Mouse (Mus musculus) brain, embryonic 14.5 days (tissue): ENCODE data around the gene Med14. TPM values are rescaled to one million over a fixed set of nuclear protein-coding genes. Genes with fewer than 3 reads are reported as not detected.

ENCODE experiments used
- DNase-seq: peaks from one replicate; pipeline ENCODE4 v3.0.0-alpha.2; 2011; ENCODE audit warnings: low read depth
- CTCF ChIP-seq: fragments of 200-500 bp; IDR thresholded peaks from 2 replicates; pipeline ENCODE4 v1.5.1; 2012; ENCODE audit warnings: inconsistent platforms, mild to moderate bottlenecking, moderate library complexity, borderline replicate concordance; ENCODE audit not compliant: insufficient read depth, insufficient read length; ENCODE audit errors: extremely low read depth
- POLR2A ChIP-seq: fragments of 200-500 bp; IDR thresholded peaks from 2 replicates; pipeline ENCODE4 v1.6.1; 2012; ENCODE audit warnings: mild to moderate bottlenecking, inconsistent platforms, borderline replicate concordance; ENCODE audit not compliant: poor library complexity, insufficient read depth, insufficient read length, severe bottlenecking; ENCODE audit errors: extremely low read depth
- polyA plus RNA-seq: library from polyadenylated mRNA; depleted of rRNA; stranded (reverse); fragments of >200 nt; gene quantifications from 2 replicates; pipeline ENCODE4 v1.2.3, GENCODE M21; 2012

Gene Med14
- polyA plus RNA-seq, 1 experiment, result 38.8 TPM

- DNase-seq, result peak; percentile 67
- no peak for TF ChIP-seq POLR2A
- no peak for TF ChIP-seq CTCF
Measured at GRCm38 (mm10) chrX:12761259-12761625, 631 bp downstream of the Med14 start.

DNA sequence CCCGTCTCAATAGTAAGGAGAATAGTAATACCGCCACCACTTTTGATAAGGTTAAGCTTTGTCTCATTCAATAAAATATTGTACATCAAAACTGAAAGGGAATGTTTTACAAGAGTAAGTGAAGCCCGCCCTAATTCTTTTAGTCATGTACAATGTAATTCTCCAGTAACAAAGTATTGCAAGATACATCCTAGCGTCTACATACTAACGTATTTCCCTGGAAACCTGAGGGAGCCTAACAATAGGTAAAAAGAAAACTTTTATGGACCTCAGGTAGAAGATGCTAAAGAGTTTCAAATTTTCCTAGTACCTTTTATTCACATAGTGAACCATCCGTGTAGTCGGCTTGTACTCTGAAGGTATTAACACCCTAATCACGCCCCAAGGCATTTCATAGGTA is 1.4 kb downstream of the Med14 start:
- DNase-seq, result peak; percentile 23
- no peak for TF ChIP-seq POLR2A
- no peak for TF ChIP-seq CTCF

DNA sequence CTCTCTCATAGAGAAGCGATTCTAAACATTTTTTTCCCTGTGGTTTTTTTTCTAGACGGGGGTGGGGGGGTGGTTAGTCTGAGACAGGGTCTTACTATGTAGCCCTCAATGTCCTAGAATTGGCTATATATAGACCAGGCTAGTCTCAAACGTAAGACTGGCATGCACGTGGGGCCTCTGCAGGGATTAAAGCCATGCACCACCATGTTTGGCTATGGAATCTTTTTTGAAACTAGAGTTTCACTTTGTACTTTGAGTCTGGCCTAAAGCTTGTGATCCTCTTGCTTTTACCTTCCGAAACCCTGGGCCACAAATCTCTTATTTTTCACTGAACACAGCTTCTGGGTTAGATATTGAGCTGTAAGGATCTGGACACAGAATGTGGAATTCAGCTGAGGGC is 2.2 kb downstream of the Med14 start:
- no peak for DNase-seq
- TF ChIP-seq CTCF (no peak), POLR2A (no peak)

- no peak for DNase-seq
- TF ChIP-seq POLR2A (no peak), CTCF (no peak)
Measured at GRCm38 (mm10) chrX:12747886-12748285, 14.0 kb downstream of the Med14 start.

DNA sequence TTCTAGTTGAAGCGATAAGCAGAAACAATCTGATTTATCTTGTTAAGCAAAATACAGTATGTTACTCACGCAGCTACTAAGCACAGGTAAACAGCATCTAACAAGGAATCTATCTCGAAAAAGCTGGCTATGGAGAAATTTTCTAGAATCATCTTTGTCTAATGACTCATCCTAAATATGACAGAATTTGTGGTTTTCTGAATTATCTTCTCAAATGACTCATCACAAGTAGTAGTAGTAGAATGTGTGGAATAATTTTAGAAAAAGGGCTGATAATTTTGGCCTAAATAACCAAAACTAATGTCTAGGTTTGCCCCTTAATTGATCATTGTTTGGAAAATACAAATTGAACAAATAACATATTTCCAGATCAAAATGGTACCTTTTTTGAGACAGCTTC is 15.1 kb downstream of the Med14 start:
- TF ChIP-seq CTCF, result no peak
- TF ChIP-seq POLR2A, result no peak
- no peak for DNase-seq

- no peak for DNase-seq
- no peak for TF ChIP-seq POLR2A
- no peak for TF ChIP-seq CTCF
Measured at GRCm38 (mm10) chrX:12740396-12740795, 21.5 kb downstream of the Med14 start.

- no peak for TF ChIP-seq POLR2A
- TF ChIP-seq CTCF, result no peak
Measured at GRCm38 (mm10) chrX:12716036-12716435, 45.8 kb downstream of the Med14 start.

DNA sequence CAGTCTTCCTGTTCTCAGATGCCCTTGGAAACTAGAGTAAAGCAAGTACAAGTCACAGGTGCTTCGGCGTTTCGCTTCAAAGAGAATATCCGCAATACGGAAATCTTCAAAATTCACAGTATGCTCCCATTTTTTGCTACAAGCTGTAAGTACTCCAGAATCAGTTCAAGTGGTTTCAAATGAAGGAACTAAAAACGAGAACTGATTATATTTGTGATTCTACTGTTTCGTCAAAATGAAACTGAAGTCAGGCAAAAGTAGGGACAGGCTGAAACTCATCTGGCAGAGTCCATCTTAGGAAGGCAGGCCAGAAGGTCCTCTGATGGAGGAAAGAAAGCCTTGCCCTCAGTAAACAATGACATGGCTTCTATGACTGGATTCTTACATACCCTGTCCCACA is 48.1 kb downstream of the Med14 start:
- no peak for DNase-seq
- TF ChIP-seq CTCF (no peak), POLR2A (no peak)

More at GRCm38 (mm10) chrX:12716036-12716435, 45.8 kb downstream of the Med14 start:
- DNase-seq, result no peak

DNA sequence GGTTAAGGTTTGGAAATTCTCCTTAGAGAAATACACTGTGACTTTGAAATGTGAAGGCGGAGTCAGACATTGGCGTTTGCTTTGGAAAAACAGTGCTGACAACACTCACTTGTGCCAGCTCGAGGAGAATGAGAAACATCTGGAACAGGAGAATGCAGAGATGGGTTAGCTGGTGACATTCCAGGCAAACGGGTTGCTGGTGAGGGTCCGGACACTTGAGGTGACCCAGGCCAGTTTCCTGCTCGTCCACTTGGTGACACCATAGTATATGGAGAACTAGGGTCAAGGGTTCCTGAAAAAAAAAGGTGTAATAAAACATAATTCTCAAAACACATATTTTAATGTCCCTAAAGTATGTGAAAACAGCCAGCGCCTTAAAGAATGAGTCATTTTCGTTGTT is 75.0 kb downstream of the Med14 start:
- TF ChIP-seq POLR2A (no peak), CTCF (no peak)
- no peak for DNase-seq

DNA sequence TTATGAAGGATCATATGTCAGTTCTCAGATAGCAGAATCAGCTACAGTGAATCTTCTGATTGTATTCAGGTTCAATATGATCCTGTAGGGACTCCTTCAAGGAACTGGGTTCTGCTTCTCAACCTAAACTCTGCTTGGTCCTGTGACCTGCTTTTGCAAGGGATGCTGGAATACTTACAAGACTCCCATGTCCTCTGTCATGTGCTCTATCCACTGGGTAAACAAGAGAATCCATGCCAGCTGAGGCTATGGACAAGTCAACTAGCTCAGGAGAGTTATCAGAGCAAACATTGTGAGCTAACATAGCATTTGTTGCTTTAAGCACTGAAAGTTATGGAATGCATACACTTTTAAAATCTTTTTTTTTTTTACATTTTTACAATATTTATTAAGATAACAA is 75.8 kb downstream of the Med14 start:
- DNase-seq, result no peak
- TF ChIP-seq CTCF (no peak), POLR2A (no peak)

DNA sequence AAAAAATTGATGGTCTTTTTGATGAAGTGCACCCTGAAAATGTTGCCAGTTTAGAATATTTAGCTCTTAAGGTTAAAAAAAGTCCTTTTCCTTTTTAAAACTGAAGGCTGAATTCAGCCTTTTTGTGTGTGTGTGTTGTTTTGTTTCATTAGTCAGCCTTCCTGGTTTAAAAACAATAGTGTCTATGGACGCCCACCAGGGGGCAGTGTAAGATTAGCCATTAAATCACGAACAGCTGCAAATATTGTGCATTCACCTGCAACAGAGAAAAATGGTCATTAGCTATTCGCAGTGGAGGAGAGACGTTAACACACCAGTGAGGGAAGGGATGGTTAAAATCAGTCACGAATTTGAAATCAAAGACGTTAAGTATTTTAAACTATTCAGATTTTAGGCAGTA is 84.5 kb downstream of the Med14 start:
- TF ChIP-seq CTCF, result peak; percentile 59; the same call in 1 of the 2 replicates
- no peak for TF ChIP-seq POLR2A
- DNase-seq, result peak; percentile 80

DNA sequence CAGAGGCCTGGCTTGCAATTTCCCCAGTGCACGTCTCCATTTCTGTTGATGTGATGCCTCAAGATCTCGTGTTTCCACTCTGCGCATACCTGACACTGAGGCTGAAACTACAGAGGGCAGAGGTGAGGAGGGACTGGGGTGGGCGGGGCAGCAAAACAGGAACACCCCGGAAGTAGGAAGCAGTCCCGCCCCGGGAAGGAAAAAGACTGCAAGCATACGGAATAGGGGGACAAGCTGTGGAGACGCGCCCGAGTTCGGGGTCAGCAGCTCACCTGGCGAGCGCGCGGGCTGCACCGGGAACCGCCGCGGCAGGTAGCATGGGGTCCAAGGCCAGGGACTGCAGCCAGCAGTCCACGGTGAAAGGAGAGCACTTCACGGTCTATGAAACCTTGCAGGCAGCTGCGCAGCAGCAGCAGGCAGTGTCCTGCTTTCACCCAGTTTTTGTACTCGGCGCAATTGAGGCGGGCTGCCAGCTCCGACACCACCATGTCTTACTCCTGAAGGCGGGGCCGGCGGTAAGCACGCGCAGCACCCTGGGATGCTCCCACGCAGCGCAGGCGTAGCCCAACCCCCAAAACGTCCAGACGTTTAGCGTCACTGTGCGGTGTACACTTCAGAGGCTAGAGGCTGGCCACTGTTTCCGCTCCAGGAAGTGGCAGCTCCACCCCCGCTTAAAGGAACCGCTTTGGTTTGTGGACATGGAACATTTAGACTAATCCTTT is 88.7 kb downstream of the Med14 start, which contains the start of gene 1810030O07Rik:
Gene 1810030O07Rik (minus strand): TSS at position 615 of the 722 bp plus-strand sequence.
- peak; percentile 96 for DNase-seq
- TF ChIP-seq POLR2A (no peak), CTCF (no peak)
